Mouse (Mus musculus) kidney, adult 8-10 months (tissue): ENCODE measurements around the gene Myo18a.

ENCODE experiments used
- DNase-seq, 2 experiments: peaks; one replicate each; pipeline ENCODE4 v3.0.0; 2022

Myo18a gene

DNA sequence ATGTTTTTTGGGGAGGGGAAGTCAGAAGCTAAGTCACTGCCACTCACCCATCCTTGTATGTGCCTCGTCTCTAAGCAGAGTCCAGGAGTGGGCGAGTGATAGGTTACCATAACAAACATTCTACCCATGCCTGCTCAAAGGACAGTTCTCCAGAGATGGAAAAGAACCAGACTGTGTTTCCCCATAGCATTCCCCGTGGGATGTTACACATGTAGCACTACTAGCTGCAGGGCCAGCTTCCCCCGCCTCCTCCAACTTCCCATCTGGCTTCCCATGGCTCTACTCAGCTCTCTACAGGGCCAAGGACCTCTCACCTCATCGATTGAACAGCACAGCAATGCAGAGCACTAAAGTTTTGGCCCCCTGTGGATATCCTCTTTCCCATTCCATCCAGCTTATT is 32.2 kb downstream of the Myo18a start:
- DNase-seq: no peak

- no peak for DNase-seq
Observed at GRCm38 (mm10) chr11:77800491-77800868, 37.4 kb downstream of the Myo18a start.

DNA sequence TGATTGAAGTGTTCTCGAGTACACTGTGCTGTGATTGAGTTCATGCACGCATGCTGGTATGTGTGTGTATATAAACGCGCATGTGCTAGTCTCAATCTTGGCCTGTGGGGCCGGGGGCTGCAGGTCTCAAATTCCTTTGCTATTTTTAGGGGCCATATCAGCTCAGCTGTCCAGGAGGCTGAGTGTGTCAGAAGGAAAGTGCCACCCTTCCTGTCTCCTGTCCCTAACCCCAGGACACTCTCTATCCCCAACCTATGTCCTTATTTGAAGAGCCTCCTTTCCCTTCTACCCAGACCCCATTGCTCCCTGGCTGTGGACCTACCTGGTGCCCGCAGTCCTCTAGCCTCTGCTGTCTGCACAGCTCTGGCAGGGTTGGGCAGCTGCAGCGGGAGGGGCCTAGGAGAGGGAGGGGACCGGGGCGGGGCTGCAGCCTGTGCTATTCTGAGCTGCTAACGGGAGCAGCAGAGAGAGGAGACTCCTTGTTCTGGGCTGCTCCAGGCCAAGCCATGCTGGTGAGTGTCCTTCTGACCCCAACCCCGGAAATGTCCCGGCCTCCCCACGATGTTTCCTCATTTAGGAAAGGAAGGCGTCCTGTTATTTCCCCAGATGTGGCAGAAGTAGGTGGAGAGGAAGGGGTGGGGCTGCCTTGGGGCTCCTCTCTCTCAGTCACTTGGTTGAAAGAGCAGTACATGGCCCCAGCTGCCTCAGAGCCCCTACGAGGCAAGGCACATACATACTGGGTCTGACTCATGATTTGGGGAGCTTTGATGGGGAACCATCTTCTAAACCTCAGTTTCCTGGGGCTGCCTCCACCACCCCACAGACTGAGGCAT is 38.0 kb downstream of the Myo18a start:
- peak; percentile 69 to 77 for DNase-seq

DNA sequence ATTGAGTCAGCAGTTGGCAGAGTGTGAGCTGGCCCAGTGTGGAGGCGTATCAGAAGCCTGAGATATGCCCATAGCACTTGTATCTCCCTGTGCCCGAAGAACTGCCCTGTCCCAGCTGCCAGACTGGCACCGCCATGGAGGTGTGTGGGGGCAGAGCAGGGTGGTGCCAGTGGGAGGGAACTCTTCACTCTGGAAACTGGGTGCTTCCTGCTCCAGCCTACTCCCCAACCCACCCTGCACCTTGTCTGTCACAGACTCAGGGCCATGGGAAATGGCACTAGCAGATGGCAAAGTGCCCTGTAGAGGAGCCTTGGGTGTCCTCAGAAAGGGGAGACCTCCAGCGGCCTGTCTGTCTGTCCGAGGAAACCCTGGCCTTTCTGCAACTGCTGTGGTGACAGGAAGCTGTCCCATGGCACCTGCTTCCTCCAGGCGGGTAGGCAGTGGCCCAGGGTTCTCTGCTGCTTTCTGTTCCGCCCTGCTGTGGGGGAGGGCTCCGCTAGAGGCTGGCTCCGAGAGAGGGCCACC is 39.4 kb downstream of the Myo18a start:
- no peak for DNase-seq

DNA sequence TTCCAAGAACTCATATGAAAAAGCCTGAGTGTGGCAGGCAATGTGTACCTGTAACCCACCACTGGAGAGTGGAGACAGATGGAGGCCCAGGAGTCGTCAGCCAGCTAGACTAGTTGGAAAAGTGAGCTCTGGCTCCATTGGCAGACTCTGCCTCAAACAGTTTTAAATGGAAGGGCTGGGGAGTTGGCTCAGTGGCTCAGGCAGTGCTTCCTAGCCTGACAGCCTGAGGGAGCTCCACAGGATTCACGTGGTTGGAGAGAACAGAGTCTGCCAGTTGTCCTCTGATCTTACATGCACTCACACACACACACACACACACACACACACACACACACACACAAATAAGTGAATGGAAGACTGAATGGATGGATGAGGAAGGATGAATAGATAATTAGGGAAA is 43.2 kb downstream of the Myo18a start:
- no peak for DNase-seq

- no peak for DNase-seq
Observed at GRCm38 (mm10) chr11:77806855-77807254, 43.8 kb downstream of the Myo18a start.

DNA sequence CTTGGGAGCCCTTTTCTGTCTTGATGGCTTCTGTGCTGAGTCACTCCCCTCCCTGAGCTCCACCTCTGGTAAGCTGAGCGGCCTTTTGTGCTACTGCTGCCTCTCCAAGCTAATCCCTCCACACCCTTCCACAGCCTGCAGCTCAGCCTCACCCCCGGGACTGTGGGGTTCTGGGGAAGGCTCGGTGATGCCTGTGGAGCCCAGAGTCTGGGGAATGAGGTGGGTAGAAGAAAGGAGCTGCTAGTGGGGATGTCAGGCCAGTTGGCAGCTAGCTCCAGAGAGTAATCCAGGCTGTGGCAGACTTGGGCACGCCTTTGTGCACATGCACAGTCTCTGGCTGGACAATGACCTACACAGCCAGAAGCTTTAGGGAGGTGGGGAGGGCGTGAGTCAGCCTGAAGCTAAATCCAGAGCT is 45.0 kb downstream of the Myo18a start:
- peak in 1 of 2 experiments; percentile 47 for DNase-seq

- DNase-seq: no peak
Observed at GRCm38 (mm10) chr11:77809215-77809614, 46.2 kb downstream of the Myo18a start.

- DNase-seq: no peak
Observed at GRCm38 (mm10) chr11:77810018-77810417, 47.0 kb downstream of the Myo18a start.

DNA sequence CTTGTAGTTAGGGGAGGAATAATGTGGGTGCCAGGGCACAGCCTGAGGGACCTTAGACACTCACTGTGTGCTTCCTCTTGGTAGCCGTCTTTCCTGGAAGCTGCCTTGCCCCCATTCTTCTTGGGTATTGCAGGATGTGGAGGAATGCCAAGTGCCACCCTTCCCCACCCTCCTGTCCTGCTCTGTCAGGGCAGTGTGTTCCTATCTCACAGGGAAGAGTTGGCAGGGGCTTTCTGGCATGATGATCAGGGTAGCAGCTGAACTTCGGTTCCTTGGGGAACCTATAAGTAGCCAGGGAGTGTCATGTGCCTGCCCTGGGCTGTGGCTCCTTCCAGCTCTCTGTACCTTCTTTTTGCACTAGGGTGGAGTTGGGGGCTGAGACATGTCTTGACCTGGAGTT is 50.9 kb downstream of the Myo18a start:
- no peak for DNase-seq

DNA sequence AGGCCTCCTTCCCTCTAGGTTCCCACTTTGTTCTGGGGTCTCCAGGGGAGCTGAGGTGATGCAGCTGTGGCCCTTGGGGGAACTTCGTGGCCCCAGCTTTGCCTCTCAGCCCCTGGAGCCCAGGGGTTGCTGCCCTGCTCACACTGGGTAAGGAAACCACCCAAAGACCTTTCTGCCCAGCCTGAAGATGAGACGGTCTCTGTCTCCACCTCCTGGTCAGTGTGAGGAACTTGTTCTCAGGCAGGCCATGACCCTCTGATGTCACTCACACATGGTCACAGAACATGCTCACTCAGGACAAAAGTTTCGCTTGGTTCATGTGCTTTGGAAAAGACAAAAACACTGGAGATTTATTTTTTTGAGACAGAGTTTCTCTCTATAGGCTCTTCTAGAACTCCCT is 53.0 kb downstream of the Myo18a start:
- peak in 1 of 2 experiments; percentile 49 for DNase-seq

GRCm38 (mm10) chr11:77821648-77822047 is 58.6 kb downstream of the Myo18a start:
- peak in 1 of 2 experiments; percentile 67 for DNase-seq

DNA sequence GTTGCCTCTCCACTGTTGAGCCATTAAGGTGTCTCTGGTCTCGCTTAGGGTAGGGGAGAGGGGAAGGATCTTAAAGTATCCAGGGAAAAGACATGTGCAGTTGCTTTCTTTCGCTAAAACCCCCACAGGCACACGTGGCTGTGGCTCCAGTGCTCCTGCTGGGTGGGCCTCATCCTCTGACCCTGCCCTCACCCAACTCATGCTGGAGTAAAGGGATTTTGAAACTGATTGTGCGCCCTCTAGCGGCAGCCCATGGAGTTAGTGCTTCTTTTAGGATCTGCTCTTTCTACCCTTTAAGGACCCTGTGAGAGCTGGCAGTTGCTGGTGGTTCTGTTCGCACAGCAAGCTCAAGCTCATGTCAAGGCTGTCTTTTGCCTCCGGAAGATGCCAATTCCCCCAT is 59.7 kb downstream of the Myo18a start:
- peak in 1 of 2 experiments; percentile 65 for DNase-seq

GRCm38 (mm10) chr11:77825853-77826252 is 62.8 kb downstream of the Myo18a start:
- DNase-seq: peak; percentile 67 to 81

GRCm38 (mm10) chr11:77826311-77826710 is 63.3 kb downstream of the Myo18a start:
- DNase-seq: no peak

DNA sequence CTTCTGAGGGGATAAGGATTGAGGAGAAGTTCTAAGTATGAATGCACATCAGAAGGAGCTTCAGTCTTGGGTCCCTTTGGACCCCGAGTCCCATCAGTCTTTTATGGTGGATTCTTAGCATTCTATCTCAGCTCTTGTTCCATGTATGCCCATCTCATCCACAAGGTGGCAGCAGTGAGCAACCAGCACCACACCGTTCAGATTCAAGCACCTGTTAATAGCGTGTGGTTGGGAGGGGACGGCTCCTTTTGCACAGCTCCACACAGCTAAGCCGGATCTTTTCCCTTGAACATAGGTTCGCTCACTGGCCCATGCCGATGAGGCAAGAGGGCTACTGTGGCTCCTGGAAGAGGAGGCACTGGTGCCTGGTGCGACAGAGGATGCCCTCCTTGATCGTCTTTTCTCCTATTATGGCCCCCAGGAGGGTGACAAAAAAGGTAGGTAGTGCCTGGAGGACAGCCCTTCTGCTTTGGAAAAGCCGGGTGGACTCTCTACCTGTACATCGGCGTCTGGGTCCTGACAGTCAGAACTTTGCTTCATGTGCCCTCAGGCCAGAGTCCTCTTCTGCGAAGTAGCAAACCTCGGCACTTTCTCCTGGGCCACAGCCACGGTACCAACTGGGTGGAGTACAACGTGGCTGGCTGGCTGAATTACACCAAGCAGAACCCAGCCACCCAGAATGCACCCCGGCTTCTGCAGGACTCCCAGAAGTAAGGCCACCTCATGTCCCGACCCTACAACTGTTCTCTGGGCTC is 64.4 kb downstream of the Myo18a start:
- DNase-seq: peak; percentile 74 to 81

DNA sequence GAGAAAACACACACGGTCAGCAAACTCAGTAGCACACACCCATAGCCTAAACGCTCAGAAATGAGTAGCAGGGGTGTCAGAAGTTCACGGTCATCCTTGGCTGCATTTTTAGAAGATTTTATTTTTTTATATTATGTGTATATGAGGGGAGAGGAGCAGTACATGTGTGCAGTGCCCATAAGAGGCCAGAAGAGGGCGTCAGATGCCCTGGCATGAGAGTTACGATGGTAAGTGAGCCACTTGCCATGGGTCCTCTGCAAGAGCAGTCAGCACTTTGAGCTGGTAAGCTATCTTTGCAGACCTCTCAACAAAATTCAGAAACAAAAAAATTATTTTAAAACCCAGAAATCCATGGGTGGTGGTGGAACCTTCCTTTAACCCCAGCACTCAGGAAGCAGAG is 65.1 kb downstream of the Myo18a start:
- no peak for DNase-seq

GRCm38 (mm10) chr11:77829043-77829841 is 66.2 kb downstream of the Myo18a start:
- DNase-seq: no peak

DNA sequence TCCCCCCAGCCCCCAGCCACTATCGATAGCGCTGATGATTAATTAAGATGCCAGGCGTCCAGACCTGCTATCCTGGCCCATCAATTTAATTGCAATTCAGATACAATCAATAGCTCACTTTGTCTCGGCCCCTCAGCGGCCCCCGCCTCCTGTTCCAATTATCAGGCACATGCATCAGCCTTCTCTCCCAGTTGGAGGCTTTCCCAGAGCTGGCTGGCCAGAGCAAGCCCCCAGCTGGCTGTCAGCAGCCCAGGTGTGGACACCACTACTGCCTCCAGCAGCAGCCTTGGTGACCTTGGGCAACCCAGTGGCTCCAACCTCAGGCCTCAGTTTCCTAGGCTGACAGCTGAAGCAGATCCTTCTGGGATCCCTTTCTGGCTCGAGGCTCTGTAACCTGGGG is 67.8 kb downstream of the Myo18a start:
- no peak for DNase-seq

DNA sequence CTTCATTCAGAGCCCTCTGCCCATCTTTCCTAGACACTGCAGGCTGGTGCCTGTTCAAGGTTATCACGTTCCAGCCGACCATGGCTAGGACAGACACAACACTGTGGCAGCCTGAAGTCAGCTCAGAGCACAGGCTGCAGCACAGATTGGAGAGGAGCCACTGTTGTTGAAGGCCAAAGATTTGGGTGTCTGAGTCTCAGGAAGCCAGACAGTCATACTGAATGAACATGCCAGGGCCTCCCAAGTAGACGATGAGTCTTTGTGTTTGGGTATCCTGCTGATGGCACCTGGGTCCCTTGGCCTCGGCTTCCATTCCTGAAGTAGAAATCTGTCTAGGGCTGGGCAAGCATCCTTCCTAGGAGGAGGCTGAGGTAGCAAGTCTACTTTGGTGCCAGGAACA is 69.5 kb downstream of the Myo18a start:
- DNase-seq: no peak

DNA sequence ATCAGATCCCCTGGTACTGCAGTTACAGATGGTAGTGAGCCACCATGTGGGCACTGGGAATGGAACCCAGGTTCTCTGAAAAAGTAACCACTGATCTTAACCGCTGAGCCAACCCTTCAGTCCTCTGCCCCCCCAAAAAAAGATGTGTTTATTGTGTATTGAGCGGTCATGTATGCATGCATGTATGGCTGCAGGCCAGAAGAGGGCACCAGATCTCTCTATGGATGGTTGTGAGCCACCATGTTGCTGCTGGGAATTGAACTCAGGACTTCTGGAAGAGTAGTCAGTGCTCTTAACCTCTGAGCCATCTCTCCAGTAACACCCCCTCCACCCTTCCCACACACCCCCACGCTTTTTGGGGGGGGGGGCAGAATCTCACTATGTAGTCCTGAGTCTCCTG is 72.1 kb downstream of the Myo18a start:
- DNase-seq: no peak

GRCm38 (mm10) chr11:77836290-77836689 is 73.2 kb downstream of the Myo18a start:
- DNase-seq: no peak

DNA sequence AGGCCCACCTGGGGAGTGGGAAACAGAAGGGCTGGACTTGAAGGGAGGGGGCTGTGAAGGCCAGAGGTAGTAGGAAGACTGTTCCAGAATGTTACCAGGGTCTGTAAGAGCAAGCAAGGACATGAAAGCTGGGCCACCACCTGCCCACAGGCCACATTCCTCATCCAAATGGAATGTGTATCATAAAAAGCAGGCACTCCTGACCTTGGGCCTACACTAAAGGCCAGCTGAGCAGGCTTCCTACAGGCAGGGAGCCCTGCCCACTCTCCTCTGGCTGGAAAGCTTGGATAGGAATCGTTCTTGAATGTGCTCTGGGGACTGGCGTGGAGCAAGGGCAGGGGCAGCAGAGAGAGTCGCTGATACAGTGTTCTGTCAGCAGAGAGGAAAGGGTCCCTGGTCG is 73.7 kb downstream of the Myo18a start:
- peak; percentile 39 to 78 for DNase-seq
